Mouse (Mus musculus) erythroblast, adult 5-6 weeks (primary cell): ENCODE data around the gene Tspan18. TPM values are rescaled to one million over a fixed set of nuclear protein-coding genes. Genes with fewer than 3 reads are reported as not detected.

ENCODE experiments used
- ATAC-seq: replicated peaks from 2 replicates; pipeline ENCODE4 v1.8.0; 2016; ENCODE audit warnings: moderate number of reproducible peaks, mild to moderate bottlenecking, moderate TSS enrichment, inconsistent platforms; ENCODE audit not compliant: poor library complexity, low FRiP score, severe bottlenecking
- total RNA-seq, 2 experiments: library from RNA; stranded (forward) in 1 of 2; stranded (reverse) in 1 of 2; fragments of 150-400 nt in 1 of 2; fragments of 200-764, 138-1000 nt in 1 of 2; gene quantifications; 2 replicates each; pipeline versions ENCODE4 v1.2.3 to v1.2.4; 2015 to 2017; ENCODE audit warnings: low replicate concordance in 2 of 2

The Tspan18 gene
- total RNA-seq, 2 experiments from 2014 or later: not detected

- no peak for ATAC-seq
Measured at GRCm38 (mm10) chr2:93268711-93269270, 65.5 kb downstream of the Tspan18 start.

GRCm38 (mm10) chr2:93267791-93268190 lies 66.5 kb downstream of the Tspan18 start:
- no peak for ATAC-seq

GRCm38 (mm10) chr2:93266565-93267169 lies 67.6 kb downstream of the Tspan18 start:
- ATAC-seq: no peak

- 0 out of 2 replicates have a peak, but pooled peaks have one; percentile 28 for ATAC-seq
Measured at GRCm38 (mm10) chr2:93262291-93263285, 71.7 kb downstream of the Tspan18 start.

- ATAC-seq: no peak
Measured at GRCm38 (mm10) chr2:93261521-93262290, 72.6 kb downstream of the Tspan18 start.

GRCm38 (mm10) chr2:93257634-93258033 lies 76.7 kb downstream of the Tspan18 start:
- no peak for ATAC-seq

GRCm38 (mm10) chr2:93256735-93257405 lies 77.4 kb downstream of the Tspan18 start:
- ATAC-seq: no peak

GRCm38 (mm10) chr2:93252356-93252755 lies 81.9 kb downstream of the Tspan18 start:
- ATAC-seq: no peak

GRCm38 (mm10) chr2:93250611-93251010 lies 83.7 kb downstream of the Tspan18 start:
- no peak for ATAC-seq

- no peak for ATAC-seq
Measured at GRCm38 (mm10) chr2:93249058-93249457, 85.2 kb downstream of the Tspan18 start.

GRCm38 (mm10) chr2:93244090-93244443 lies 90.2 kb downstream of the Tspan18 start:
- ATAC-seq: no peak

- ATAC-seq: no peak
Measured at GRCm38 (mm10) chr2:93243439-93244089, 90.7 kb downstream of the Tspan18 start.

- ATAC-seq: no peak
Measured at GRCm38 (mm10) chr2:93242166-93242565, 92.1 kb downstream of the Tspan18 start.

- ATAC-seq: no peak
Measured at GRCm38 (mm10) chr2:93238864-93239263, 95.4 kb downstream of the Tspan18 start.

- no peak for ATAC-seq
Measured at GRCm38 (mm10) chr2:93237055-93237454, 97.2 kb downstream of the Tspan18 start.

- ATAC-seq: no peak
Measured at GRCm38 (mm10) chr2:93232141-93232540, 102.2 kb downstream of the Tspan18 start.

- ATAC-seq: no peak
Measured at GRCm38 (mm10) chr2:93228480-93228824, 105.9 kb downstream of the Tspan18 start.

GRCm38 (mm10) chr2:93227713-93228479 lies 106.4 kb downstream of the Tspan18 start:
- no peak for ATAC-seq
